Mouse (Mus musculus) lung, embryonic 16.5 days (tissue): ENCODE measurements around the gene Fam214b. TPM values are rescaled to one million over a fixed set of nuclear protein-coding genes. Genes with fewer than 3 reads are reported as not detected.

ENCODE experiments used
- ATAC-seq: fragments of 200-750 bp; cut with Nextera tagmentation; 2 replicates; pipeline ENCODE4 v1.8.0; 2017; ENCODE audit warnings: low read depth, mild to moderate bottlenecking, moderate library complexity
- H3K27ac ChIP-seq: fragments of 300-500 bp; sonication (generic); 2 replicates; pipeline ENCODE4 v1.5.1; 2014; ENCODE audit warnings: mild to moderate bottlenecking, control low read depth, low read length
- H3K27me3 ChIP-seq: fragments of 300-500 bp; sonication (generic); 2 replicates; pipeline ENCODE4 v1.6.1; 2014; ENCODE audit warnings: low read depth, low read length, mixed read lengths; ENCODE audit not compliant: control insufficient read depth, insufficient read depth
- H3K36me3 ChIP-seq: fragments of 300-500 bp; sonication (generic); 2 replicates; pipeline ENCODE4 v1.6.1; 2014; ENCODE audit warnings: low read length; ENCODE audit not compliant: control insufficient read depth, insufficient read depth
- H3K4me1 ChIP-seq: fragments of 300-500 bp; sonication (generic); replicated peaks from 2 replicates; pipeline ENCODE4 v1.6.1; 2014; ENCODE audit warnings: low read length, mixed read lengths; ENCODE audit not compliant: control insufficient read depth, insufficient read depth
- H3K4me2 ChIP-seq: fragments of 300-500 bp; sonication (generic); 2 replicates; pipeline ENCODE4 v1.6.1; 2014; ENCODE audit warnings: low read depth, low read length, control low read depth
- H3K4me3 ChIP-seq: fragments of 300-500 bp; sonication (generic); 2 replicates; pipeline ENCODE4 v1.5.1; 2014; ENCODE audit warnings: mild to moderate bottlenecking, low read length, control low read depth
- H3K9ac ChIP-seq: fragments of 300-500 bp; sonication (generic); 2 replicates; pipeline ENCODE4 v1.6.1; 2014; ENCODE audit warnings: low read length, control low read depth
- H3K9me3 ChIP-seq: fragments of 300-500 bp; sonication (generic); 2 replicates; pipeline ENCODE4 v1.6.1; 2016; ENCODE audit warnings: low read length; ENCODE audit not compliant: control insufficient read depth
- WGBS: fragments of 180-500 bp; shearing (Covaris S2); extraction: QIAGEN DNeasy Blood & Tissue Kit; methylation state at CpG from one replicate; pipeline ENCODE4 v1.1.7; 2014; 5-methylcytosine and 5-hydroxymethylcytosine counted together
- polyA plus RNA-seq: library from polyadenylated mRNA; unstranded; fragments of >200 nt; fragmentation: Nextera tagmentation; extraction: Ambion mirVana; gene quantifications from 2 replicates; pipeline ENCODE4 v1.2.1, GENCODE M21; 2015

Gene Fam214b
- 9.6 and 11.7 TPM in 2 replicates for polyA plus RNA-seq

DNA sequence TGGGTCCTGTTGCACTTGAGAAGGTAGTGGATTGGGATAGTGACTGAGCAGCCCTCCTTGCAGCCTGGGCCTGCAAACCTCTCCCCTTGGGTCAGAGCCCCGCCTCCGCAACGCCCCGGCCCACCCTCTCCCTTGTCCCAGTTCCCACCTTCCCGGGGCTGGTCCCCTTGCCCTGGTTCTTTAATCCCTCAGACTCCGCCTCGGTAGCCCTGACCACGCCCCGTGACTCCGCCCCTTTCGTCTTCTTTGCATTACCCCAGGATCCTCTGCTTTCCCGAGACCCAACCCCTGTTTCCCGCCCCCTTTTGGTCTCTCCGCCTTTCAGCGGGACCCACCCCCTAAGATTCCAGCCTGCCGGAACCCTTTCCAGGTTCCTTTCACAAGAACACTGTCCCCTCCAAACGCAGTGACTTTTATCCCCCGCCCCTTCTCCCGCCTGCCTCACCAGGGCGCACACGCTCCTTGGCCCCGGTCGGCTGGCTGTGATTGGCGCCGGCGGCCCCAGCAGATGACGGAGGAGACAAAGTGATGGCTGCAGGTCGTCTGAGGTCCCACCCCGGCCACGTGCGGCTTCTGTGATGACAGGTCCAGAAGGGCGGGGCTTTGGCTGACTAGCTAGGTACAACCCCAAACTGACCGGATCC lies at the start of gene Fam214b:
TSS of gene Fam214b (minus strand) at position 562 of the 644 bp plus-strand sequence.
- H3K9ac ChIP-seq, result peak within 1 kb of the TSS; percentile 66
- ATAC-seq, result peak; percentile 95
- WGBS, result 0% methylated on average over 33 of the region's 33 CpGs
- H3K27me3 ChIP-seq, result no peaks in the 10 kb centered on the region
- peaks cover 18% of the 10 kb centered on the region for H3K4me1 ChIP-seq
- H3K4me2 ChIP-seq, result peak within 1 kb of the TSS; percentile 59
- H3K36me3 ChIP-seq, result no peaks in the 10 kb centered on the region
- peak within 1 kb of the TSS; percentile 70 for H3K4me3 ChIP-seq
- H3K9me3 ChIP-seq, result no peaks in the 10 kb centered on the region
- peak within 1 kb of the TSS; percentile 81 for H3K27ac ChIP-seq

DNA sequence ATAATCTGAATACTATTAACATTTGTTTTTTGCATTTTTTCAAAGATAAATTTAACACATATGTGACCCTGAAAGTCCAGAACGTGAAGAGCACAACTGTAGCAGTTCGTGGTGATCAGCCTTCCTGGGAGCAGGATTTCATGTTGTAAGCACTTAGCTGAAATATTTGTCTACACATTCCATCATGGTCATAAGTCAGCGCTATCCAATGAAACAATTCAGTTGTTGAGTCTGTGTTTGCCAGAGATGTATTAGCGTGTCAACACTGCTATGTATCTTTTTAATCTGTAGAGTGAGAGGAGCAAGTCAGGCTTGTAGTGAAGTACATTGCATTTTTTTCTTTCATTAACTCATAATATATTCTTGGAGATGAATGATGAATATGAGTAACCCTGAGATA lies 45.2 kb upstream of the Fam214b start:
- Histone ChIP-seq H3K36me3 (no peaks in the 10 kb centered on the region), H3K27me3 (no peaks in the 10 kb centered on the region), H3K9me3 (no peaks in the 10 kb centered on the region), H3K27ac (no peak overlapping the region), H3K4me1 (no peaks in the 10 kb centered on the region), H3K4me2 (no peak overlapping the region), H3K4me3 (no peak overlapping the region), H3K9ac (no peak overlapping the region)
- WGBS, result 52% methylated on average over 4 of the region's 4 CpGs
- ATAC-seq, result no peak

- H3K27ac ChIP-seq, result no peak overlapping the region
- H3K9ac ChIP-seq, result no peak overlapping the region
- H3K4me3 ChIP-seq, result no peak overlapping the region
- no peaks in the 10 kb centered on the region for H3K4me1 ChIP-seq
- H3K9me3 ChIP-seq, result no peaks in the 10 kb centered on the region
- no peak for ATAC-seq
- H3K36me3 ChIP-seq, result no peaks in the 10 kb centered on the region
- 80% methylated on average over 2 of the region's 2 CpGs for WGBS
- no peak overlapping the region for H3K4me2 ChIP-seq
- H3K27me3 ChIP-seq, result no peaks in the 10 kb centered on the region
Measured at GRCm38 (mm10) chr4:43089950-43090349, 43.9 kb upstream of the Fam214b start.

GRCm38 (mm10) chr4:43082458-43082857 lies 36.4 kb upstream of the Fam214b start:
- 49% methylated on average over 2 of the region's 2 CpGs for WGBS
- Histone ChIP-seq H3K9me3 (no peaks in the 10 kb centered on the region), H3K36me3 (no peaks in the 10 kb centered on the region), H3K4me1 (no peaks in the 10 kb centered on the region), H3K4me3 (no peak overlapping the region), H3K4me2 (no peak overlapping the region), H3K27ac (no peak overlapping the region), H3K27me3 (no peaks in the 10 kb centered on the region), H3K9ac (no peak overlapping the region)
- no peak for ATAC-seq

- Histone ChIP-seq H3K27me3 (no peaks in the 10 kb centered on the region), H3K4me1 (no peaks in the 10 kb centered on the region), H3K4me2 (no peak overlapping the region), H3K36me3 (no peaks in the 10 kb centered on the region), H3K27ac (no peak overlapping the region), H3K4me3 (no peak overlapping the region), H3K9me3 (no peaks in the 10 kb centered on the region), H3K9ac (no peak overlapping the region)
- no peak for ATAC-seq
- 35% methylated on average over 7 of the region's 7 CpGs for WGBS
Measured at GRCm38 (mm10) chr4:43078071-43078718, 32.2 kb upstream of the Fam214b start.

DNA sequence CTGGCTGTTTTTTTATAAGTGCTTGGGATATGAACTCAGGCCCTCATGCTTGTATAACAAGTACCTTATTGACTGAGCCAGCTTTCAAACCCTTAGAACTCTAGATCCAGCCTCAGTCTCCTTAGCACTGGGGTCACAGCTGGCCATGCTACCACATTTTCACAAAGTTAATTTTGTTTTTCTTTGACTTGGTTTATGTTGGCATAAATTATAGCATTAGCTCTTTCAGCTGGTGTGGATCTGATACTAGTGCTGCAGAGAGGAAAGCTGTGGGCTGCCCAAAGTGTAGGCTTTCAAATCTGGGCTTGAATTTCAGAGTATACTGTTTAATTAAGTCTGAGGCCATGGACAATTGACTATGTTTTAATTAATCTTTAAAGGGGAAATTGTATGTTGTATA lies 28.9 kb upstream of the Fam214b start:
- no peak for ATAC-seq
- H3K4me3 ChIP-seq, result no peak overlapping the region

GRCm38 (mm10) chr4:43065471-43065870 lies 19.5 kb upstream of the Fam214b start:
- no peak overlapping the region for H3K27ac ChIP-seq
- H3K9me3 ChIP-seq, result no peaks in the 10 kb centered on the region
- WGBS, result 92% methylated on average over 4 of the region's 4 CpGs
- no peak overlapping the region for H3K9ac ChIP-seq
- no peaks in the 10 kb centered on the region for H3K4me1 ChIP-seq
- ATAC-seq, result no peak
- no peaks in the 10 kb centered on the region for H3K36me3 ChIP-seq
- no peak overlapping the region for H3K4me2 ChIP-seq
- no peaks in the 10 kb centered on the region for H3K27me3 ChIP-seq
- no peak overlapping the region for H3K4me3 ChIP-seq

More for the DNA sequence above, 28.9 kb upstream of the Fam214b start:
- no peak overlapping the region for H3K27ac ChIP-seq
- H3K9ac ChIP-seq, result no peak overlapping the region
- H3K4me1 ChIP-seq, result no peaks in the 10 kb centered on the region
- H3K36me3 ChIP-seq, result no peaks in the 10 kb centered on the region
- H3K9me3 ChIP-seq, result no peaks in the 10 kb centered on the region
- H3K27me3 ChIP-seq, result no peaks in the 10 kb centered on the region
- no peak overlapping the region for H3K4me2 ChIP-seq

DNA sequence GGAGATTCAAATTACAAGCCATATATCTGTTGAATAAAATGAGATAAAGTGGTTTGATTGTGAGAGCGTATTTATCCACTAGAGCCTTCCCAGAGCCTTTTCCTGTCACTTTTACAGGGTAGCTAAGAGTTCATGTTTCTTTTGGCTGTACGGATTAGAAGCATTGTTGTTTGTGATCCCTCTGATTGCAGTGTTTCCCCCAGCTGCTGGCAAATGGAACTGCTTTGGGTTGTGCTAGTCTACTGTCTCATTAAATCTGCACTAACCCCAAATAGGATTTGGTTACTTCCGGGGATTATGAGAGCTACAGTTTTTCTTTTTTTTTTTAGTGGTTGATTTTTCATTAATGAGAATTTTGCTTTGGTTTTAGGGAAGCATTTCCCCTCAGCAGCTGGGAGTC lies 14.3 kb upstream of the Fam214b start:
- Histone ChIP-seq H3K27me3 (peaks cover 13% of the 10 kb centered on the region), H3K27ac (no peak overlapping the region), H3K4me1 (peaks cover 7% of the 10 kb centered on the region; the same call in 1 of the 2 replicates), H3K36me3 (no peaks in the 10 kb centered on the region), H3K4me3 (no peak overlapping the region), H3K9me3 (no peaks in the 10 kb centered on the region), H3K9ac (no peak overlapping the region), H3K4me2 (no peak overlapping the region)
- no peak for ATAC-seq
- 46% methylated on average over 3 of the region's 3 CpGs for WGBS

GRCm38 (mm10) chr4:43059697-43060096 lies 13.7 kb upstream of the Fam214b start:
- Histone ChIP-seq H3K36me3 (no peaks in the 10 kb centered on the region), H3K27me3 (peaks cover 13% of the 10 kb centered on the region), H3K9ac (no peak overlapping the region; the same call in 1 of the 2 replicates), H3K27ac (no peak overlapping the region), H3K4me1 (peaks cover 7% of the 10 kb centered on the region; the same call in 1 of the 2 replicates), H3K4me3 (peak overlapping the region; percentile 73), H3K9me3 (no peaks in the 10 kb centered on the region), H3K4me2 (peak overlapping the region; percentile 88)
- WGBS, result 35% methylated on average over 3 of the region's 3 CpGs
- ATAC-seq, result no peak
